Mouse (Mus musculus): ENCODE data around the gene Gata3.

Gata3 gene

DNA sequence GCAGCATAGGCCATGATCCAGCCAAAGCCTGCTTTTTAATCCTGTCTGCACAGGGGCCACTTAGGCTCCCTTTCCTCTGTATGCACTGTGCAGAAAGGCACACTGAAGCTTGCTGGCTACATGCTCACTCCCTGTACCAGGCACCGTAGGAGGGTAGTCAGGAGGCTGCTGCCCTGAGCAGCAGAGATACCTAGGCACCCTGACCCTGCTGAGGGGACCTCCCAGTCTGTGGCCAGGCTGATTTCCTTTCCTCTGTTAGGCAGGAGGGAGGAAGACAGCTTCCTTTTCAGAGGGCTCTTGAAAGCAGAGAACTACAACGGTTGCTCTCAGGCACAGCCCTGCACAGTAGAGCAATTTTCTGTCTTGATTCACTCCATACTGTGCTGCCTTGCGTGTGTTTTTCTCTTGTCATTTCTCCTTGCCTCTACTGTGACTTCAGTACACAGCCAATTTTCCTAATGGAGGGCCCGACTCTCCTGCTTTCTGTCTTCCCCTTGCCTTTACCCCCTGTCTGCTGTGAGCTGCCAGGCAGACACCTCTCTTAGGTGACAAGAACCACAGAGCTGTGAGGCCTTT, 18.6 kb downstream of the Gata3 start:
- no peak for DNase-seq (ENCODE audit: low read depth, low spot score)
- no peaks in the 10 kb centered on the region for H3K27me3 ChIP-seq (ENCODE audit: control insufficient read depth, insufficient read depth, low read length, poor library complexity, severe bottlenecking)
- no peaks in the 10 kb centered on the region for H3K36me3 ChIP-seq (ENCODE audit: control insufficient read depth, insufficient read depth, low read length, poor library complexity, severe bottlenecking)

DNA sequence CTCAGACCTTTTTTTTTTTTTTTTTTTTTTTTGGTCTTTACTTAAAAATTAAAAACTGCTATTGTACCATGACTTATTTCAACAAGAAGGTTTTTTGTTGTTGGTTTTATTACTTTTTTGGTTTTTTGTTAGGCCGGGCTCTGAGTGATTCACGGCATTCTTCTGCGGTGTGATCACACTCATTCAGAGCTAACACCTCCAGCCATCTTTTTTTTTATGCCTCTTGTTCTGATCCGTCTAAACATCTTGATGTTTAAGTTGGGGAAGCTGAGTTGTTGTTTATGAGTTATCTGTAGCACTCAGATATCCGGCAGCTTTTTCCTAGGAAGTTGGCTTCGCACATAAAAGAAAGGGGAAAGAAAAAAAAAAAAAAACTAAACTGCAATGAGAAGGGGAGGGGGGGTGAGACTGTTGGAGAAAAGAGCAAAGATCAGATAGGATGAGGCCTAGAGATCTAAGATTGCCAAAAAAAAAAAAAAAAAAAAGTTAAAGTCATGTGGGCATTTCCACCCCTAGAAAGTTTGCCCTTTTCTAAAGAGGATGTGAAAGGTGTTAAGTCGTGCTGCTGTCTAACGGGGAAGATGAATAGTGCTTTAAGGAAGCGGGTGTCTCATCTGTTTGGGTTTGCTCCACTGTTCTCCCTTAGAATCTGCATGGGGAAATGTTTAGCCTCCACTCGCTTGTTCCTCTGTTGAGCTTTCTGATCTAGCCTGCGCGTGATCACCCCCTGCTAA, 22.6 kb downstream of the Gata3 start:
- no peaks in the 10 kb centered on the region for H3K27me3 ChIP-seq (ENCODE audit: control insufficient read depth, insufficient read depth, low read length, poor library complexity, severe bottlenecking)
- DNase-seq (ENCODE audit: low read depth, low spot score) = no peak

DNA sequence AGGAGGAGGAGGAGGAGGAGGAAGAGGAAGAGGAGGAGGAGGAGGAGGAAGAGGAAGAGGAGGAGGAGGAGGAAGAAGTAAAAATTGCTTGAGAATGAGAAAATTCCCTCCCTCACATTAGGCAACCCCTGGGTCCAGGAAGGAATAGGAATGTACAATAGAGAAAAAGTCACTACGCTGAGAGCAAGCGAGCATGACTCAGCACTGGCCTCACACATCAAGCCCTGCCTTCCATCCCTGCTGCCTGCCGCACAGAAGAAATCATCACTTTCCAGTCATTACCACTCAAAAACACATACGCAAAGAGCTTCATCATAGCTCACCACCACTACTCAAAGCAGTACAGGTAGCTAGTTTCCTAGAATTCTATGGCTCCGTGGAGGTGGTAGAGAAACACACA, 29.1 kb downstream of the Gata3 start:
- H3K36me3 ChIP-seq (ENCODE audit: control insufficient read depth, insufficient read depth, low read length, poor library complexity, severe bottlenecking) = no peaks in the 10 kb centered on the region

More for the DNA sequence above, 22.6 kb downstream of the Gata3 start:
- no peaks in the 10 kb centered on the region for H3K36me3 ChIP-seq (ENCODE audit: control insufficient read depth, insufficient read depth, low read length, poor library complexity, severe bottlenecking)

DNA sequence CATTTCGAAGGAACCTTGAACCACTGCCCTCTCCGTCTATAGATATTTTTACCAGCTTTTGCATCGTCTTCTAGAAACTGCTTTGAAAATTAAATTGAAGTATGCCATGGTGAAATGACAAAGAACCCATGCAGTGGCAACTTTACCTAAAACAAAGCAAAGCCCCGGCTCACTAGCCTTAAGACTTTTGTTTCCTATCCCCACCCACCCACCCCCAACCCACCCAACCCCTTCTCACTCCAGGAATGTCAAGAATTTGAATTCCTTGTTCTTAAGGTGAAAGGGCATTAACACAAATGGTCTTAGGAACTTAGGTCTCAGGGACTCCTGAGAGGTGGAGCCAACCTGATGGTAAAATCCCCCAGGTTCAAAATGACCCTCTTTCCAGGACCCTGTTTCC, 34.0 kb downstream of the Gata3 start:
- no peak for DNase-seq (ENCODE audit: low read depth, low spot score)
- Histone ChIP-seq H3K27me3 (ENCODE audit: control insufficient read depth, insufficient read depth, low read length, poor library complexity, severe bottlenecking) (no peaks in the 10 kb centered on the region), H3K36me3 (ENCODE audit: control insufficient read depth, insufficient read depth, low read length, poor library complexity, severe bottlenecking) (no peaks in the 10 kb centered on the region)

More for the DNA sequence above, 29.1 kb downstream of the Gata3 start:
- no peaks in the 10 kb centered on the region for H3K27me3 ChIP-seq (ENCODE audit: control insufficient read depth, insufficient read depth, low read length, poor library complexity, severe bottlenecking)
- DNase-seq (ENCODE audit: low read depth, low spot score) = no peak

DNA sequence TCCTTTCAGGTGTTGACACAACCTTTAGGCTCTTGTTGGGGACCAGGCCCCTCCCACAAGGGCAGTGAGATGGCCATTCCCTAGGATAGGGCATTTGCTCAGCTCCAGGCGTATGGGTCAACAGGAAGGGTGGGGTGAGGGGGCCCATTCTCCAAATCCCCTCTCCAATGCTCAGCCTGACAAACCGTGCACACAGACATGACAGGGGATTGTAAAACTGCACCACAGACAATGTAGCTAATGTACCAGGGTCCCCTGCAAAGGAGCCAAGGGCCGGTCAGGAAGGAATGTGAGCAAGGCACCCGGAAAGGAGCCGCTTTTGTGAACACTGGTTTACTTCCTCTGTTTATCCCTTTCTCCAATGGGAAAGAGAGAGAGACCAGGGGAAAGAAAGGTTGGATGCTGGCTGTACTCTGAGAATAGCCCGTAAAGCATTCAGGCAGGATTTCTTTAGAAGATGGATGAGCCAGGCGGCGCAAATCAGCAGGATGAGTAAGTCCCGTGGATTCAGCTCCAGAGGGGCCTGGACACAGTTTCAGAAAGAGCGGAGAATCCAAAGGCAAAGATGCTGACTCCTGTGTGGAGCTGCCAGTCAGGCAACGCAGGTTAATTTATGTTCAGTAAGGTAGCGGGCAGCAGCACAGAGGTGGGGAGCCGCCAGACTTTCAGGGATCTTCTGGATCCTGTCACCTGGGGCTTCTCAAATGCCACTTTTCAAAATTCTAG, 36.8 kb downstream of the Gata3 start:
- no peak for DNase-seq (ENCODE audit: low read depth, low spot score)
- Histone ChIP-seq H3K27me3 (ENCODE audit: control insufficient read depth, insufficient read depth, low read length, poor library complexity, severe bottlenecking) (no peaks in the 10 kb centered on the region), H3K36me3 (ENCODE audit: control insufficient read depth, insufficient read depth, low read length, poor library complexity, severe bottlenecking) (no peaks in the 10 kb centered on the region)

DNA sequence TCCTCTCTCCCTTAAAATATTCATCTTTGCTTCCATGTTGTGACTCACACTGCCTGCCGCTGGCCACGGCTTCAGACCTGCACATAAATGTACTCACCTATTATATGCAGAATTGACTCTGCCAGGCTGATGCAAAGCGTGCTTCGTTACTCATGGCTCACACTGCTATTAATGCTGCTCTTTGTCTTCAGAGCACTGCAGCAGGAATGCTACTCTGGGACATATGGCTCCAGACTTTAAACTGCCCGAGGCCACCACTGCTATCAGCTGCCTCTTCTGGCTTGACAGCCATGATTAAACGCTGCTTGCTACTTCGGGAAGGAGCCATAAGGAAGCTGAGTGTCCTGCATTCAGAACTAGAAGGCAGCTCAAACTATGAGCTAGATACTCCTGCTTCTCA, 54.6 kb downstream of the Gata3 start:
- DNase-seq (ENCODE audit: low read depth, low spot score) = no peak
- H3K27me3 ChIP-seq (ENCODE audit: control insufficient read depth, insufficient read depth, low read length, poor library complexity, severe bottlenecking) = no peaks in the 10 kb centered on the region
- H3K36me3 ChIP-seq (ENCODE audit: control insufficient read depth, insufficient read depth, low read length, poor library complexity, severe bottlenecking) = no peaks in the 10 kb centered on the region

DNA sequence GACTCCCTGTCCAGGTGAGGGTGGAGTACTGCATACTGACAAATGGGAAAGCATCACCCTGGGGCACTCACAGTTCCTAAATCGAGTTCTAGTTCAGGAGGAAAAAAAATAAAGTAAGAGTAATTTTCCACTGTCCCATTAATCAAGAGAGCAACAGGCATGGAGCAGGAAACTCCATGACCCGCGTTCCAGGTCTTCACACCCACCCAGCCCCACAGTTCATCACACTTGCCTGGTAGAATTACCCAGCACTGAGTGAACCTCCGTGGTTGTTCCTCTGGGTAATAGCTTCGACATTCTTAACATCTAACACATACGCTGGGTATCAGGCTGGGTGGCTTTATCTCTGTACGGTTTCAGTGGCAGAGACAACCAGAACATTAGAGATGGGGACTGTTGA, 56.1 kb downstream of the Gata3 start:
- DNase-seq (ENCODE audit: low read depth, low spot score) = no peak
- H3K27me3 ChIP-seq (ENCODE audit: control insufficient read depth, insufficient read depth, low read length, poor library complexity, severe bottlenecking) = no peaks in the 10 kb centered on the region
- H3K36me3 ChIP-seq (ENCODE audit: control insufficient read depth, insufficient read depth, low read length, poor library complexity, severe bottlenecking) = no peaks in the 10 kb centered on the region

DNA sequence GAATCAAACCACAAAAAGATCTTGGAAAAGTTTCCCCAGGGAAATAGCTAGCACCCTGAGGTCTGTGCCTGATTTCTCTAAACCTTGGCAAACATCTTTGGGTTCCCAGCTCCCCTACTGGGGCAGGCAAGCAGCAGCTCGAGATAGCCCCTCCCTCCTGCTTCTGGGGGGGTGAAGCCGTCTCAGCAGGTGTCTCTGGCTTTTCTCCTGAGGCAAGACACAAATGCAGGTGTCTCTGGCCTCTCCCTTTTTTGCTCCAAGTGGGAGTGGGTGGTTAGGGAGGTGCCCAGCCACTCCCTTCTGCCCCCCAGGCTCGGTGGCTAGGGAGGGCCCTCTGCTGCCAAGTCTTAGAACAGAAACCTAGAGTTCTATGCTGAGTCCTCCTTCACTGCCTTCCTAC, 62.2 kb downstream of the Gata3 start:
- DNase-seq (ENCODE audit: low read depth, low spot score) = no peak
- Histone ChIP-seq H3K27me3 (ENCODE audit: control insufficient read depth, insufficient read depth, low read length, poor library complexity, severe bottlenecking) (no peaks in the 10 kb centered on the region), H3K36me3 (ENCODE audit: control insufficient read depth, insufficient read depth, low read length, poor library complexity, severe bottlenecking) (no peaks in the 10 kb centered on the region)

DNA sequence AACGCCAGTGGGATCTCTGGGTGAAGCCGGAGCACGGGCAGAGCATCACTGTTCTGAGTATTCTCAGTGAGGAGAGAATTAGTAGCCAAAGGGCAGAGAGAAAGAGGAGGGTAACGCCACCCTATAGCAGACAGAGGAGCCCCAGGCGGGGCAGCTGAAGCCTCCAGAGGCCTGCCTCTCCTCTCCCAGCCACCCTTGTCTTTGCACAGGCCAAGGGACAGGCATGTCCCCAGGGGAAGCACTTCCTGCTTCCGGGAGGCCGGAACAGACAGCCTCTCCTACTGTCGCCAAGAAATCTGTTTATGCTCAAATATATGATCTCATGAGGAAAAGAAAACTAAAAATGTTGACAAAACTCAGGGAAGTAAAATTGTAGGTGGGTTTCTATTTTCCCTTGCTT, 69.2 kb downstream of the Gata3 start:
- no peaks in the 10 kb centered on the region for H3K27me3 ChIP-seq (ENCODE audit: control insufficient read depth, insufficient read depth, low read length, poor library complexity, severe bottlenecking)
- no peak for DNase-seq (ENCODE audit: low read depth, low spot score)
- H3K36me3 ChIP-seq (ENCODE audit: control insufficient read depth, insufficient read depth, low read length, poor library complexity, severe bottlenecking) = no peaks in the 10 kb centered on the region

DNA sequence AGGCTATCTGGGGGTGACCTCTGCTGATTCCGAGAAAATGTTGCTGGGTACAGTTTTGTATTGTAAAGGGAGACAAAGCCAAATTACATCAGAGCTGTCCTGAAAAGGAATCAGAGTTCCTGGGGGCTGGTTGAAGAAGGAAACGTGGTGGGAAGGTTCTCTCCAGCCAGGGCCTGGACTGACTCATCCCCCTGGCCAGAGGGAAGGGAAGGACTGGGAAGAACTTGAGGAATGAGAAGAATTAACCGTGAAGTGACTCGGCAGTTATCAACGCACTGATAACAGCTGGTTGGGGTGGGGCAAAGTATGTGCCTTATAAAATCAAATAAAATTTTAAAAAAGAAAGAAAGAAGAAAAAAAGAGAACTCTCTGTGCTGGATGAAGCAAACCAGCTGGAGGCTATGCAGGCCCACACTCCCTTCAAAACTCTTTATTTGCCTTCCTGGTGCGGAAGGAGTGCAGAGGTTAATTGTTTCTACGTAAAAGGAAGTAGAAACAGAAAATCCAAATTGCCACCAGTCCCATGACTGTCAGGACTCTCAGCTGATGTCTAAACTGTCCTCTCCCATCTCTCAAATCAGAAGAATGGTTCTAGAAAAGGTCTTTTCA, 71.6 kb downstream of the Gata3 start:
- Histone ChIP-seq H3K36me3 (ENCODE audit: control insufficient read depth, insufficient read depth, low read length, poor library complexity, severe bottlenecking) (no peaks in the 10 kb centered on the region), H3K27me3 (ENCODE audit: control insufficient read depth, insufficient read depth, low read length, poor library complexity, severe bottlenecking) (no peaks in the 10 kb centered on the region)
- DNase-seq (ENCODE audit: low read depth, low spot score) = no peak

All from splenic B cell, adult 2 months (primary cell).